Mouse (Mus musculus) frontal cortex, postnatal 36 days (tissue): ENCODE measurements around the gene Foxl1.
"Not testable (repeated sequence)": the region's sequence is repeated elsewhere in the genome, so short reads cannot be mapped to it uniquely, and the experiment has no call there.

ENCODE experiments used
- DNase-seq, 2 experiments: peaks; one replicate each; pipeline ENCODE4 v3.0.0; 2022; ENCODE audit warnings: low spot score in 2 of 2

The Foxl1 gene

DNA sequence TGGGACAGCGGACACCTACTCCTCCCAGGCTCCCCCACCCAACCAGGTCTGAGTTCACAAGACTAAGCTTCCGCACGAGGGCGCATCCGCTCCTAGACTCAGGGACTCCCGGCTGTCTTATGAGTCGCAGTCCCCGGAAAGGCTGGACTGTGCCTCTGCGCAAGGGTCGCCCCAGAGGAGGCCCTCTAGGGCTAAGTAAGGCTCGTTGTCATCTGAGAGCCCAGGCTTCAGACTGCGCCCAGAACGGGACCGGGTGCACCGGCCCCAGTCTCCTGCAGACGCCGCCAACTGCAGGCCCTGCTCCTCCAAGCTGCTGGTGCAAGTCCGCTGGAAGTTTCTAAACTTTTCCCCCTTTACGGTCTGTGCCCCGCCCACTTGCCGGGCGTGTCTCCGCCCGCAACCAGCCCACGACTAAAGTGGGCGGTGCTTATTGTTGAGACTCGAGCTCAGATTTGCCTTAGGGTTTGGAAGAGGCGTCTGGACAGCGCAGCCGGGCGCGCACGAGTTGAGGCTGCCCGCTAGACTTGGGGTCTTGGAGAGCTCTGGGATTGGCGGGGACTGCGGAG, 2.3 kb upstream of the Foxl1 start:
- peak; percentile 40 to 44 for DNase-seq

DNA sequence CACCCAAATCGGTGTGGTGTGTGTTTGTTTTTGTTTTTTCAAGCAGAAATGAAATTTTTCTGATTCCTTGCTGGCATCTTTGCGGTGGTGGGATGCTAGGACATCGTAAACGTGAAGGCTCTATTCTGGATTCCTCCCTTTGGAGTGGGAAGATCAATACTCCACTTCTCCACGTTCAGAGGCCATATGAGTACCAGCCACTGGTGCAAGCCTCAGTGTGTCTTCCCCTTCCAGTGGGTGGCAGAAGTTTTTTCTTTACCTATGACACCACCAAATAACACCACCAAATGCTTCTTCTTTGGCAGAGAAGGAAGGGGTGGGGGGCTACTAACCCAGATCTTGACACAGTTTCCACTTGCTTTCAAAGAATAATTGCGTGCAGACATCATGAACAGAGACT, 1.5 kb upstream of the Foxl1 start:
- no peak for DNase-seq

DNA sequence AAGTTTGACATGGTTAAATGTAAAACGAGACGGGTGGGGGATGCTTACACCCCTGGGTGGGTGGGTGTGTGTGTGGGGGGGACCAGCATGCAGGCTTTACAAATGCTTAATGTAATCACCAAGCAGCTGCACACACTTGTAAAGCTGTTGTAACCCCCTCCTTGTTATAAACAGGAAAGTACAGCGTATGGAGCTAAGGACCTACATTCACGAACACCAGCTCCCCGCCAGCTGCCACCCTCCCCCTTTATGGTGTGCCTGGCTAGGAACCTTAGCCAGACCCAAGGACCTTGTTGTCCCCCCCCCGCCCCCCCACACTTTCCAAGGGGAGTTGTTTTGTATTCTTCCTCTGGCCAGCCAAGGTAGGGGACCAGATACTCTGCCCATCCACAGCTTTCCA, 1.0 kb upstream of the Foxl1 start:
- DNase-seq = no peak

DNA sequence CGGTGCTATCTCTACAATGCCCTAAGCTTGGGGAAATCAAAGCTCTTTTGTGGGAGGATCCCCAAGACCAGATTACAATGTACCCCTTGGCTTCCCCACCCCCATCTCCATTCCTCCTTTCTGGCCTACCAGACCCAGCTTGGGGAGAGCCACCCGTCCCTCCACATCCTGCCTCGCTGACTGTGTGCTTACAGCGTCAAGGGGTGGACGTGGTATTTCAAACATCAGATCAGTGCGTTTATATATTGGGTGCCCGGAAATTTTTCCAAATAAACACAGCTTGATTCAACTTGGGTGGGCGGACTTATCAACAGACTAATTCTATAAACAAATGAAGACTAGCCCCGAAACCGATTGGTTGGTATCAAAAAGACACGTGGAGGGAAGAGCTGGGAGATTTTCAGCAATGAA, 444 bp upstream of the Foxl1 start:
- DNase-seq = no peak

DNA sequence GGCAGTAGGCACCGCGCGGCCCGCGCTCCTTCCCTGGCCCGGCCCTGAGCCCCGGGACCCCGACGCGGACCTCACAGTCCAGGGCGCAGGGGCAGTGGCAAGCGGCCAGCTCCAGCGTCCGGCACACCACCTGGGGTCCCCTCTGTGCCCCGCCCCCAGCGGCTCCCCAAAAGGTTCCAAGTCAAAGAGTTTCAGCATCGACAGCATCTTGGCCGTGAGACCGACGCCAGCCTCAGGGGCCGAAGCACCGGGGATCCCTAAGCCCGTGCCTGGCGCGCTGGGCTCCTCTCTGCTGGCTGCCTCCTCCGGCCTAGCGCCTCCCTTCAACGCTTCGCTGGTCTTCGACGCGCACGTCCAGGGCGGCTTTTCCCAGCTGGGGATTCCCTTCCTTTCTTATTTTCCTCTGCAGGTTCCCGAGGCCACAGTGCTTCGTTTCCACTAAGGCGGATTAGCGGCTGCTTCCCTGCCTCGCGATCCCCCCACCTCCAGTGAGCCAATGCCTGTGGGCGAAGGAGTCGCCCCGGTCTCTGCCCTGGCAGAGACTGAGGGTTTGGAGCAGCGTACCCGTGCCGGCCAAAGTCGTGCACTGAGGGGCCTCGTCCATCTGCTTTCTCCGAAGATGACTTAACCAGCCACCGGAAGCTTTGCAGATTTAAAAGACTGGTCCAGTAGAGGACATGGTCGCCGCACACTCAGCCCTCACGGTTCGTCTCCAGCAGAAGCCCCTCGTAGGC, 958 bp downstream of the Foxl1 start:
- no peak for DNase-seq

DNA sequence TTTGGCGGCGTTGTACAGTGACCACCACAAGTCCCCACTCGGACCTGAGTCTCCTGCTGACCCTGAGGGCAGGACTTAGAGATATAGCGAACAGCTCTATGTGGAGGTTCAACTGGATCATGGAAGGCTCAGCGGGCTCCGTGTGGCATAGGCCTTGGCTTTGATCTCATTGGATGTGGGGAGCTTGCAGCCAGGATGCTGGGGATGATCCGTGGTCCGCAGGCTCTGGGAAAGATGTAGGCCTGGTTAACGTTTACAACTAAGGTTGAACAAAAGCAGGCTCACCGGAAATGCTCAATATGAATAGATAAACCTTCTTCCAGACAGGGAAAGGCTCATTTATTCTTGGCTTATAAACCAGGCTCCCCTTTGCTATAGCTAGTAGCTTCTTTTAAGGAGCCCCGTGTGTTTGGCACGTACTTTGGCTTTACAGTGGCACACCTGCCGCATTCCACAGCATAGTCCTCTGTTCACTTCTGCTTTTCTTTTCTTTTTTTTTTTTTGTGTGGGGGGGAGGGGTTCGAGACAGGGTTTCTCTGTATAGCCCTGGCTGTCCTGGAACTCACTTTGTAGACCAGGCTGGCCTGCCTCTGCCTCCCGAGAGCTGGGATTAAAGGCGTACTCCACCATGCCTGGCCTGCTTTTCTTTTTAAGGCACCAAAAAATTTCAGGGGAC, 1.7 kb downstream of the Foxl1 start:
- no peak for DNase-seq

DNA sequence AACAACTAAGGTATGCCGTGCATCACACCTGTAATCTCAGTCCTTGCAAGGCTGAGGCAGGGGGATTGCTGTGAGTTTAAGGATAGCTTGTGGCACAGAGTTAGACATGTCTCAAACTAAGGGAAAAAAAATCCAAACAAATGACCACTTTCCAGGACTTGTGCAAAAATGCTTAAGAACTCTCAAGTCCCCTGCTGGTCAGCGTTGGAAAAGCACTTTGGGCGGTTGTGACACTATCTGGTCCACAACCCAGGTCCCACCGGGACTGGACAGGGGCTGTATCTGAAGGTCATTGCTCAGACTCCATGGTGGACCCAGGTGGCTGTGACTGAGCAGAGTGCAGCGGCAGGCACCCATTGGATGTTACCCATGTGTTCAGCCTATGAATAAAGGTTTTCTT, 2.8 kb downstream of the Foxl1 start:
- no peak for DNase-seq

DNA sequence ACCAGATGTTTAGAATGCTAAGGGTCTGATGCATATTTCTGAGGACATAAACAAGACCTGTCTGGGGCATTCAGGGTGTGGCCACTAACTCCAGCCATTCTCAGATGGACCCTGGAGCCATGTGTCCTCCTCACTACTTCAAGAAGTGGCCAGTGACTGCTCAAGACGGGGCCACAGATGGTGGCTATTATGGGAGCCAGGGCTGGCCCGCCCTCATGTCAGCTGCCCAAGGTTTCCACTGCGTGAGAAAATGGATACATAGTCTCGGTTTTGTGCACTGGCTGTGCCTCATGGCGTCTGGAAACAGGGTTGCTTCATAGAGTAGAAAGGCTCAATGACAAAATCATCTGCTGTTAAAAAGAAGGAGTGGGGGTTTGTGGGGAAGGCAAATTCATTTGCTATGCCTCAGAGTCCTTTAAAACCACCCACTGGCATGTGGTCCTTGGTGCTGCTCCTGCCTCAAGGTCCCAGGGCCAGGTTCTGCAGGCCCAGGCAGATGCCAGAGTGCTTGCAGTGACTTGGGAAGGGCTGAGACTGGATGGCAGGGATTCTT, 5.3 kb downstream of the Foxl1 start:
- DNase-seq = no peak

DNA sequence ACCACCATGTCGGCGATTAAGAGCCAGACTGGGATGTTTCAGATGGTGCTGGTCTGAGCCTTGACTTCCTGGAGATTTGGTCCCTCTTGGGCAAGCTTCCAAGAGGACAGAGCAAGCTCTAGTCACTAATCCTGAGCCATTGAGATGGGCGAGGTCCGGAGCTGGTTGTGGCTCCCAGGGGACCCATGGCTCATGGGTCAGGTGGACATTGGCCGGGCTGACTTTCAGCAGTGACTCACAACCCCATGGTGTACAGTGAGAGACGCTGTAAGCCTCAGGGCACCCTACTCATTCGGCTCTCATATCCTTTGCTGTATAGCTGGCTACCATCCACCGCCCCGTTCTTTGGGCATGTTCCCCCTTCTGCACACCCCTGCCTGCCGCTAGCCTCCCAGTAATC, 6.4 kb downstream of the Foxl1 start:
- DNase-seq = no peak

DNA sequence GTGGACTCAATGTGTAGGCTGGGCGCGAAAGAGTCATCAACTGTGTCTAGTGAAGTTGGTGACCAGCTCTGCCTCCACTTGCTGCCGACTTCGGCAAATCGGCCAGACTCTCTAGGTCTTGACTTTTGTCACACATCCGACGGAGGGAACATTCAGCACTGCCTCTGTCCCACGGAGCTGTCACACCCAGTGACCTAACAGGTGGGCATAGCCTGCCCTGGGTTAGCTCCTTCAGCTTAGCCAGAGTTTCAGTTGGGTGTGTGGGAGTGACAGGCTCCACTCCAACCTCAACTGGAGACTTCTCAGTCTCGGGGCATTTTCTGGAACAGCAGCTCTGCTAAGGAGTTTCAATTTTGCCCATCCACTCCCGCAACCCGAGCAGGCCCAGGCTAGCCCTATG, 6.8 kb downstream of the Foxl1 start:
- no peak for DNase-seq

DNA sequence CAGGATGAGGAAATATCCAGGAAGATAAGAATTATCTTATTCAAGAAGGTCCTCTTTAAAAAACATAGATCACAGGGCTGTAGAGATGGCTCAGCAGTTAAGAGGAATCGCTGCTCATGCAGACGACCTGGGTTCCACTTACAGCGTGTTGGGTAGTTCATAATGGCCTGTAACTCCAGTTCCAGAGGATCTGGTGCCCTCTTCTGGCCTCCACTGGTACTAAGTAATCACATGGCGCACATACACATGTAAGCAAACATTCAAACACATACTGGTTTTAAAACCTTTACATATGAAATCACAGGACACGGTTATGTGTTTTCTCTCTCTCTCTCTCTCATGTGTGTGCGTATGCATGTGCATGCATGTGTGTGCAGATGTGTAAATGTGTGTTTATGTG, 9.1 kb downstream of the Foxl1 start:
- DNase-seq = no peak

DNA sequence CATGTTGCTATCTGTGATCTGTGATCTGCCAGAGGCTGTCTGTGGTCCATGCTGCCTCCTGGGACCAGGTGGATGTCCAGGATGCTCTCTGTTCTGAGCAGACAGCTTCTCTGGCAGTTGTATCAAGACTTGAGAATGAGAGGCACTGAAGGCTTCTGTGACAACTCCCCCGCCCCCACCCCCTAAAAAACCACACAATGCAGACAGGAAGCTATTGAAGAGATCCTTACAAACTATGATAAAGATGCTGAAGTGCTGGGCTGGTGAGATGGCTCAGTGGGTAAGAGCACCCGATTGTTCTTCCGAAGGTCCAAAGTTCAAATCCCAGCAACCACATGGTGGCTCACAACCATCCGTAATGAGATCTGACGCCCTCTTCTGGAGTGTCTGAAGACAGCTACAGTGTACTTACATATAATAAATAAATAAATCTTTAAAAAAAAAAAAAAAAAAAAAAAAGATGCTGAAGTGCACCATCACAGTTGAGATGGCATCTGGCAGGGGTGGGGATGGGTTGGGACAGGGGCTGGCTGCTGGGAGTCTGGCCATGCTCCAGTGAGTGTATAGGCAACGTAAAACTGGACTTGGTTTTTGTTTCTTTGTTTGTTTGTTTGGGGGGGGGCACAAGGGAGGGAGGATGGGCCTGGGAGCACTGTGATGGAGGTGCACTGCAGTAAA, 17.9 kb downstream of the Foxl1 start:
- not testable (repeated sequence) for DNase-seq

DNA sequence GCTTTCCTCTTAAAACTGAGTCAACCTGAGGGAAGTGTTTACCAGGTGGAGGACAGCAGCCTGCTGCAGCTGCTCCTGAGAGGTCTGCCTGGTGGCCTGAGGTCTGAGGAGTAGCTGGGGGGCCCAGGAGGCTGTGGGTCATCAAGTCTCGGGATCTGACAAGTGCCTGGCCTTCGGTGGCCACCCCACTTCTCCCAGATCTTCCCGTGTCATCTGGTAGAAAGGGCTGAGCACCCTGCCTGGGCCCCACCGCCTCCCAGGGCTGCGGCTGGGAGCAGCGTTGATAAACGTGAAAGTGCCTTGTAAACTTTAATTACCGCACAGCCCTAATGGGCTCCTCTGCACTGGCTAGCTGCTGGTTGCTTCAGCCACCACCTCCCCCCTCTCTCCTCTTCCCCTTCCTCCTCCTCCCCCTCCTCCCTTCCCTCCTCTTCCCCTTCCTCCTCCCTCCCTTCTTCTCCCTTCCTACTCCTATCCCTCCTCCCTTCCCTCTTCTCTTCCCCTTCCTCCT, 20.9 kb downstream of the Foxl1 start:
- DNase-seq = no peak

DNA sequence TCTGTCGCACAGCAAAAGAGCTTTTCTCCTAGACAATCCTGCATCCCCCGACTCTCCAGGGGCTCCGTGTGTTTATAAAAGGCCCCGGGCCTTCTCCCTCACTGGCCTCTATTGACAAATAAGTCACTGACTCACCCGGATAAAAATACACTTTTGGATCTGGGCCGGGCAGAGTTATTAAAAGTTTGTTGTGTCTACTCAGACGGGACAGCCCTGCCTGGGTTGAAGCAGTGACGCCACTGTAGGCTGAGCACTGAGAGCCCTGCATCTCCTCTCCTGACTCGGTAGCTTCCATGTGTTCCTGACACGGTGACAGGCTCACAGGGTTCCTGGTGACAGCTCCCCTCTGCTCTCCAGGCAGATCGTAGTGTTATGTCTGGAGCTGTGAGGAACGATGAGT, 24.7 kb downstream of the Foxl1 start:
- DNase-seq = no peak

DNA sequence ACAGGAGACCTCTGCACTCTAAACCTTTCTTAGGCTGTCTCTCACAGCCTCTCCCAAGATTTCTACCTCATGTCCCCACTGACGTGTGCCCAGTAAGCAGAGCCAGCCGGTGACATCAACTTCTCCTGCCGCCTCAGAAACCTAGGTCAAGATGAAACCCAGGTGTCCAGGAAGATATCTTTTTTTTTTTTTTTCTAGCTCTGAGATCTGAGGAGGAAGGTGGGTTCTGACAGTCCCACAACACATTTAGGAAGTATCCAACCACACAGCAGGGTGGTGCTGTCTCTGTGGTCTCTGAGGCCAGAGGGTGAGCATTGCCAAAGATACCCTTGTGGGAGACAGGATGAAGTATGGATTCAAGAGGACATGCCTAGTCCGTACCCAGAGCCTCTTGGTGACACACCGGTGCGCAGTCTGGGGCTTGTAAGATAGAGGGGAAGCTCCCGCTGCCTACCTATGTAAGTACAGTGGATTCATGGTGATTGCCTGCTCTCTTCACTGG, 29.3 kb downstream of the Foxl1 start:
- DNase-seq = no peak

DNA sequence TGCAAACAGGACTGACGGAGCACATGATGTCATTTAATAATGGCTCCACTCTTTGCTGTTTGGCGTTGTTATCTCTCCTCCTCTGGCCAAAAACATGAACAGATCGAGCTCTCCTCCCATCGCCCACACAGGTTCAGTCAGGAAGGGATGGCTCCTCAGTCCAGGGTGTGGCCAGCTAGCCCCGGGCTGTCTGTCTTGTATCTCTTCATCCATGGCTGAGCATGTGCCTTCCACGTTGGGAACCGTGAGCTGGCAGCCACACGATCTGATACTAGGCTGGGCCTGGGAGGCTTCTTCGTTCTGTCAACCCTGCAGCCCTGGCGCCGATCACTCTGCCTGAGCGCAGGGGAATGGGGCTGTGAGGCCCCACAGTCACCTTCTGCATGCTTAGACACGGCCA, 31.1 kb downstream of the Foxl1 start:
- no peak for DNase-seq

DNA sequence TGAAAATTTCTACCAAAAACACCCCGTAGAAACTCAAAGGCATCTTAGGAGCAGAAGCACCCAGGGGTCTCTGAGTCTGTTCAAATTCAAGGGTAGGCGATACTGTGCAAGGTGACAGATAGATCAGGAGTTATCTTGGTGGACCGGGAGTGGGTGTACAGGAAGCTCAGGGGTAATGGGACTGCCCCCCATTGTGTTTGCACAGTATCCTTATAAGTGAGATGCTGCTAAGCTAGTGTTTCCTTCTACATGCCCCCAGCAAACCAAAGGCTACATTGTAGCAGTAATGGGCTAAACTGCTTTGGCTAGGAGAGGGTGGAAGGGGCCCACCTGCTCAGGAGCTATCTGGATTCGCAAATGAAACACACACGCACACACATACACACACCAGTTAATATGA, 33.7 kb downstream of the Foxl1 start:
- no peak for DNase-seq

DNA sequence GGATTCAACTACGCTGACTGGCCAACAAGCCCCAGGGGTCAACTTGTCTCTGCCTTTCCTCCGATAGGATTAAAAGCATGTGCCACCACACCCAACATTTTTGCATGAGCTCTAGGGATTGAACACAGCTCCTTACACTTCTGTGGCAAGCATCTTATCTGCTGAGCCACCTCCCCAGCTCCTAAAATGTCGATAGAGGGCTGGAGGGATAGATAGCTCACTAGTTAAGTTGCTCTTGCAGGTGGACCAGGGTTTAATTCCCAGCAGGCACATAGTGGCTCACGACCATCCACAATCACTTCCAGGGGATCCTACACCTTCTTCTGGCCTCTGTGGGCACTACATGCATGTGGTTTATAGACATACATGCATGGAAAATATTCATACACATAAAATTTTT, 34.7 kb downstream of the Foxl1 start:
- DNase-seq = no peak

DNA sequence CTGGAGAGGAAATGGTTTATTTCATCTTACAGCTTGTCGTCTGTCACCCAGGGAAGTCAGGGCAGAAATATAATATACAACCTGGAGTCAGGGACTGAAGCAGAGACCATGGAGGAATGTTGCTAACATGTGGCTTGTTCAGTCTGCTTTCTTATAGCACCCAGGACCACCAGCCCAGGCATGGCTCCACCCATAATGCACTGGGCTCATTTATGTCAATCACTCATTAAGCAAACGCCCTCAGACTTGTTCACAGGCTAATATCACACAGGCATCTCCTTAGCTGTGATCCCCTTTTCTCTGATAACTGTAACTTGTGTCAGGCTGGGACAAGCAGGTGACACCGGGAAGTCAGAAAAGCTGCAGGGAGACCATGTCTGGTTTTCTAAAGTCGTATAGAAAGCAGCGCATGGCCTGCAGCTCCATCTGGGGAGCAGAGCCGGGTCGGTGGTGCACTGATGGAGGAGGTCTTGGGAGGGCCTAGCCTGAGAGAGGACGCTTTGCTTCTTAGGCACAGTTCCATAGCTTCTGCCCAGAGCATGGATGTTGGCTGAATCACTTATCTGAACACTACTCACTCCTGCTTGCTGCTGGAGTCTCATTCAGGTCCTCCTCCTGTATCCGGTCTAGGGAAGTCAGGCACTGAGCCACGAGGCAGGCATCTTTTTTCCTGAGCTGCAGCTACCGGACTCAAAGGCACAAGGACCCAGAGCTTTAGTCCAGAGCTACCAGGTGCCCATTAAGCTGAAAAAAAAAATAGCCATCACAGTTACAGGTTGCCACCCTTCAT, 35.4 kb downstream of the Foxl1 start:
- DNase-seq = no peak

DNA sequence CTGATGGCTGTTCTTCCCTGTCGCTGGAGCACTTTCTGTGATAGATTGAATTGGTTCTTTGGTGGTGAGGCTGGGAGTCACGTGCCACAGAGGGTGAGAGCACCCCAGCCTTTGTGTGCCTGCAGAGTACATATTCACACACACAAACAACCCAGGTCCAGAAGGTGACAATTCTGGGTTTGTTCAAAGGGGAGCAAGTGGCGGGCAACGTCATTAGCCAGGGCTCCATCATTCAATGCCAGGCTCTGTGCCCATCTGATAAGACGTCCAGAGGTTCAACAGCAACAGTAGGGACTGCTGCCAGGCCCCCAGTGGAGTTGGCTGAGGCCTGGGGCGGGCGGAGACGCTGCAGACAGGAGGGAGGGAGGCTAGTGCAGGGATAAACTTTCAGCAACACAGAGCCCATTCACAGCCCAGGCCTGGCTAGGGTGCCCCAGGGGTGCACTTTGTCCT, 36.3 kb downstream of the Foxl1 start:
- no peak for DNase-seq

DNA sequence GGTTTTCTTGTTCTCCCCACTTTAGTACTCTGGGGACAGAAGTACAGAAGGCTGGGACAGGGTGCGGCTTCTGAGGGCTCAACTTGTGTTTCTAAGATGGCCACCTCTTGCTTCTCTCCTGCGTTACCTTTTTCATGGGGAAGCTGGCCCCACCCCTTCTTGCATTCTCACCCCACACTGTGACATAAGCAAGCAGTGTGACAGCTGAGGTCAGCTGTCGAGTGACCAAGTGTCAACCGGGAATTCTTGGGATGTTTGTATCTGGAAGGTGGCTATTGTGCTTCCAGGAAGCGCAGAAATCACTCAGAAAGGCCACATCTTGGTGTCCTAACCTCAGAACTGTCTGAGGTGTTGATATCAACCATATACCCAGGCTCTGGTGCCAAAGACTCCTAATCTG, 40.3 kb downstream of the Foxl1 start:
- no peak for DNase-seq
